Mouse (Mus musculus): ENCODE results near the gene Zbtb11. TPM values are rescaled to one million over a fixed set of nuclear protein-coding genes. Genes with fewer than 3 reads are reported as not detected.

The Zbtb11 gene
- total and polyA plus RNA-seq, 3 experiments = 12.5 to 19.0 TPM; not detected in 1

GRCm38 (mm10) chr16:55933681-55934343 is 39.9 kb upstream of the Zbtb11 start (continued):
- TF ChIP-seq JUND (IDR thresholded peaks at IDR 0.05; ENCODE audit: low read depth, low read length) (no peak), USF1 (IDR thresholded peaks at IDR 0.05; ENCODE audit: low read depth, low read length) (peak; percentile 70), TCF12 (IDR thresholded peaks at IDR 0.05; ENCODE audit: low read depth, low read length) (no peak), MAZ (IDR thresholded peaks at IDR 0.05; ENCODE audit: low read depth, low read length) (no peak), MYB (IDR thresholded peaks at IDR 0.05; ENCODE audit: low read depth, low read length) (peak; percentile 55), MEF2A (IDR thresholded peaks at IDR 0.05; ENCODE audit: extremely low read depth, insufficient replicate concordance, low read depth, low read length, poor library complexity, severe bottlenecking) (no peak), GATA1 (IDR thresholded peaks at IDR 0.05; ENCODE audit: low read depth, low read length) (no peak)

GRCm38 (mm10) chr16:55934453-55935037 is 39.1 kb upstream of the Zbtb11 start, which contains the start of gene Cep97:
Cep97 (minus strand) TSS chr16:55934855.
- Histone ChIP-seq H3K27ac (ENCODE audit: control insufficient read depth, low read depth, low read length) (peak within 1 kb of the TSS; percentile 68), H3K79me2 (ENCODE audit: control insufficient read depth, insufficient read depth, low read length, poor library complexity) (peaks cover 4% of the 10 kb centered on the region), H3K4me3 (ENCODE audit: control insufficient read depth in 1 of 2, insufficient read depth in 1 of 2, low read depth in 2 of 2, low read length in 2 of 2) (peak within 1 kb of the TSS; percentile 65 to 84), H3K9ac (ENCODE audit: control insufficient read depth, low read depth, low read length, poor library complexity, severe bottlenecking) (peak within 1 kb of the TSS; percentile 80), H3K36me3 (ENCODE audit: control insufficient read depth in 1 of 2, insufficient read depth in 2 of 2, low read length in 2 of 2) (peaks cover 0 to 7% of the 10 kb centered on the region in 2 experiments; a peak in 1 of 4 replicates), H3K27me3 (ENCODE audit: control insufficient read depth in 1 of 2, insufficient read depth in 2 of 2, low read length in 2 of 2) (no peaks in the 10 kb centered on the region), H3K9me3 (replicated peaks; ENCODE audit: insufficient read depth, low read length) (no peaks in the 10 kb centered on the region), H3K4me1 (ENCODE audit: control insufficient read depth in 1 of 2, insufficient read depth in 2 of 2, low read length in 2 of 2) (peaks cover 0 to 6% of the 10 kb centered on the region in 2 experiments; a peak in 1 of 4 replicates)
- peak; percentile 54 for TF ChIP-seq MAX (IDR thresholded peaks at IDR 0.05; ENCODE audit: low read length)
- TF ChIP-seq MYC (IDR thresholded peaks at IDR 0.05; ENCODE audit: low read depth, low read length) = peak; percentile 77
- TF ChIP-seq POLR2A (IDR thresholded peaks at IDR 0.05; ENCODE audit: control insufficient read depth in 1 of 2, insufficient read depth in 1 of 2, low read depth in 1 of 2, low read length in 2 of 2, poor library complexity in 1 of 2) = peak; percentile 58 to 73; a peak in 3 of 4 replicates
- no peak for TF ChIP-seq SMC3 (IDR thresholded peaks at IDR 0.05; ENCODE audit: low read depth, low read length)
- 0 out of 2 replicates have a peak, but pooled peaks have one; percentile 19 for TF ChIP-seq BHLHE40 (IDR thresholded peaks at IDR 0.05; ENCODE audit: borderline replicate concordance, low read depth, low read length)
- TF ChIP-seq GABPA (IDR thresholded peaks at IDR 0.05; ENCODE audit: low read depth, low read length) = no peak
- peak; percentile 49 for TF ChIP-seq ELF1 (IDR thresholded peaks at IDR 0.05; ENCODE audit: low read depth, low read length)
- no peak for TF ChIP-seq RCOR1 (IDR thresholded peaks at IDR 0.05; ENCODE audit: low read depth, low read length)
- TF ChIP-seq ETS1 (IDR thresholded peaks at IDR 0.05; ENCODE audit: low read depth, low read length) = no peak
- TF ChIP-seq HCFC1 (IDR thresholded peaks at IDR 0.05; ENCODE audit: low read depth, low read length) = peak; percentile 93
- TF ChIP-seq POLR2AphosphoS2 (IDR thresholded peaks at IDR 0.05; ENCODE audit: low read length) = peak; percentile 52; the same call in 1 of the 2 replicates
- peak; percentile 73 for TF ChIP-seq TCF12 (IDR thresholded peaks at IDR 0.05; ENCODE audit: low read depth, low read length)
- no peak for TF ChIP-seq CHD2 (IDR thresholded peaks at IDR 0.05; ENCODE audit: low read length)
- TF ChIP-seq ZNF384 (IDR thresholded peaks at IDR 0.05; ENCODE audit: low read depth, low read length) = no peak
- peak; percentile 68; the same call in 1 of the 2 replicates for TF ChIP-seq NELFE (IDR thresholded peaks at IDR 0.05; ENCODE audit: low read depth, low read length)
- TF ChIP-seq KAT2A (conservative IDR thresholded peaks at IDR 0.05; ENCODE audit: low read depth, low read length) = peak; percentile 84
- TF ChIP-seq RAD21 (IDR thresholded peaks at IDR 0.05; ENCODE audit: low read depth, low read length) = no peak
- TF ChIP-seq SIN3A (IDR thresholded peaks at IDR 0.05; ENCODE audit: low read length) = peak; percentile 86
- peak; percentile 61 for TF ChIP-seq TAL1 (IDR thresholded peaks at IDR 0.05; ENCODE audit: low read length)
- TF ChIP-seq MYB (IDR thresholded peaks at IDR 0.05; ENCODE audit: low read depth, low read length) = peak; percentile 26
- peak; percentile 61 for TF ChIP-seq TBP (IDR thresholded peaks at IDR 0.05; ENCODE audit: low read depth, low read length)
- TF ChIP-seq MXI1 (IDR thresholded peaks at IDR 0.05; ENCODE audit: low read depth, low read length) = peak; percentile 80
- peak; percentile 69; the same call in 1 of the 2 replicates for TF ChIP-seq ZMIZ1 (IDR thresholded peaks at IDR 0.05; ENCODE audit: low read depth, low read length)
- no peak for TF ChIP-seq JUND (IDR thresholded peaks at IDR 0.05; ENCODE audit: low read depth, low read length)
- DNase-seq (ENCODE audit: low read depth, low spot score) = peak; percentile 98

Data from MEL (cell line).